Mouse (Mus musculus): Measurements from ENCODE around the gene Gdf15.

DNA sequence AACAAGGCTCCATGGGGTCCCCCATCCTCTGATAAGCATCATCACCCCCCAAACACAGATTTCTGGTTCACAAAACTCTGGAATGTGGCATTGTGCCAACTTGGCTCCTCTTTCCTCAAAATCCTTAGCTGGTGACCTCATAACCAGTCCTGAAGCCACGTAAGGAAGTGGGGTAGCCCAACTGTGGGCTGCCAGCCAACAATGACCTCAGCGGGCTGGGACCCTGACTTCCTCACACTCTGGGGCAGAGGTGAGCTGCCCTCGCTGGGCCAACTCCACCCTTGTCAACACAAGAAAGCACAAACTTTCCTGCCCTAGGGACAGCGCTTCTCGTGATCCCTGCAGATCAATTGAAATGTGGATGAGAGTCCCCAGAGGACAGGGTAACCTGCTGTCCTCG is 1.8 kb upstream of the Gdf15 start:
- TF ChIP-seq CTCF (IDR thresholded peaks at IDR 0.05; ENCODE audit: borderline replicate concordance, control insufficient read depth, extremely low read depth, insufficient read depth, low read length, poor library complexity) (no peak), POLR2A (IDR thresholded peaks at IDR 0.05; ENCODE audit: control insufficient read depth, extremely low read depth, insufficient read depth, low read length, poor library complexity) (no peak)

Measured in thymus, adult 2 months (tissue).